Mouse (Mus musculus) natural killer cell, adult 2 months (primary cell): ENCODE data around the gene Ggt5.

ENCODE experiments used
- DNase-seq, 2 experiments: peaks; one replicate each; pipeline ENCODE4 v3.0.0; 2022; ENCODE audit warnings: low spot score in 2 of 2

The Ggt5 gene

DNA sequence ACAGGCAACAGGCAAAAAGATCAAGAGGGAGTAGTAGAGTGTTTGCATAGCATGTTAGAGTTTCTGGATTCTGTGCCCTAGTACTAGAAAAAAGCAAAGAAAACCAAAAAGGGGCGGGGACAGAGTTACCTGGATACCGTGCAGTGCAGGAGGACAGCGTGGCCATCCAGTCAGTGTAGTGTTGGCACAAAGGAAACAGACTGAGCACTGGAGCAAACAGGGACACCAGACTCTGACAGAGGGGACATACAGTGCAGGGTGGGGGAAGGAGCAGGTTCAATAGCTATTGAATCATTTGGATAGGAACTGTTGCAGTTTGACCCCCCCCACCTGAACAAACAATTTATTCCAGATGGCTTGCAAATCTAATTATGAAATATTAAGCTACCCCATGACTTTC, 37.9 kb downstream of the Ggt5 start:
- no peak for DNase-seq

DNA sequence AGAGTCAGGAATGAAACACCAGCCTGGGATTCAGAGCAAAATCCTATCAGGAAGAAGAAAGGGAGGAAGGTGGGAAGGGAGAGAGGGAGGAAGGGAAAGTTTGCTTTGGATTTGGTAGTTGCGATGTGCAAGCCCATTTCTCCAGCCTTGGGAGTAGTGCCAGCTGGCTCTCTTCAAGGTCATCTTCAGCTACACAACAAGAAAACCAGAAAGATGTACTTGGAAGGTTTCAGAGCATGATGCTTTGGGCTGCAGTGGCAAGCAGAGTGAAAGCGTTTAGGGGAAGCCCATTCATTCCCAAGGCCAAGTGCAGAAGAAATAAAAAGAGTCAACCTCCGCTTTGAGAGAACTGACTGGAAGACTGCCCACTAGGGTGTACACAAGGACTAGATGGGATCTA, 38.4 kb downstream of the Ggt5 start:
- no peak for DNase-seq

DNA sequence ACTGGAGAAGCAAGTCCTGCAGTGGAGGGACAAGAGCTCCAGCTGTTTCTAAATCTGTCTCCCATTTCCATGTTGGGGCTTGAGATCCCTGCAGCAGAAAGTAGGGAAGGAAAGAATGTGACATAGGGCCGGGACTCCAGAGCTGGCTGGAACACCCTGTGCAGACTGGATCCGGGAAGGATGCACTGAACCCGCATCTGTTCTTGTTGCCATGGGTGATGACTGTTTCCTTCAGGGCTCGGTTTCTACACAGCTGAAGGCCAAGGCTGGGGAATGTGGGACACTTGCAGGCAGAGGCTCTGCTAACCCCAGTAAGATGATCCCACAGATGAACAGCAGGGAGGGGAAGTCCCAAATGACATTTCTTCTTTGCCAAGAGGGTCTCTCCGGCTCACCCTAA, 43.5 kb downstream of the Ggt5 start:
- no peak for DNase-seq

DNA sequence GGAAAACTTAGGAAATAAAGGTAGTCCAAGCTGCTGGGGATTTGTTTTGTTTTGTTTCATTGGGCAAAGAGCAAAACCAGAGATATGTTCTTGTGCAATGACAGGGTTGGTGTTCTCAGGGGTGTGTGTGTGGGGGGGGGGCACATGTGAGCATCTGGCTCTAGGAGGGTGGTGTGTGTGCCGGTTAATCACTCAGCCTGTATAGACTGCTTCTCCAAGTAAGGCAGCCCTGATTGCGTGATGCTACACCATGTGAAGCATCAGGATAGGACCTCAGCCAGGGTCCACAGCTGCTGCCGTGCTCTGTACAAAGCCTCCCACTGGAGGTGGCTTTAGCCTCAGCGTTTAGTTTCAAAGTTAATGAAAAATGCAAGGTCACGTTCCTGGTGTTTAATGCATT, 43.9 kb downstream of the Ggt5 start:
- DNase-seq, result no peak

GRCm38 (mm10) chr10:75633576-75634139, 44.5 kb downstream of the Ggt5 start:
- no peak for DNase-seq

DNA sequence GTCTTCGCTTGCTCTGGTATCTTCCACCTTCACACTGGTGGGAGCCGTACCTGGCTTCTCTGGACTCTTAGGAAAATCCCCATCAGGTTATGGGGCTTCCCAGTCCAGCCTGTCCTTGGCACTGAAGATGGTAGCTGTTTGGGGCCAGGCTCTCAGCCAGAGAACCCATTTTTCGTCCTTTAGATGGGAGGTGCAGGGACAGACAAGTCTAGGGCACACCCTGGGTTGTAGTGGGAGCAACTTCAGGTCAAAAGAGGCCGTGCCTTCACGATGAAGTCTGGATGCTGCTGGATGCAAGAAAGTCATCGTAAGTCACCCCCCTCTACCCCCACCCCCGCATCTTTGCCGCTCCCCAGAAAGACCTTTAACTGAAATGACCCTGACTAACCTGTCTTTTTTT, 45.5 kb downstream of the Ggt5 start:
- DNase-seq, result no peak

DNA sequence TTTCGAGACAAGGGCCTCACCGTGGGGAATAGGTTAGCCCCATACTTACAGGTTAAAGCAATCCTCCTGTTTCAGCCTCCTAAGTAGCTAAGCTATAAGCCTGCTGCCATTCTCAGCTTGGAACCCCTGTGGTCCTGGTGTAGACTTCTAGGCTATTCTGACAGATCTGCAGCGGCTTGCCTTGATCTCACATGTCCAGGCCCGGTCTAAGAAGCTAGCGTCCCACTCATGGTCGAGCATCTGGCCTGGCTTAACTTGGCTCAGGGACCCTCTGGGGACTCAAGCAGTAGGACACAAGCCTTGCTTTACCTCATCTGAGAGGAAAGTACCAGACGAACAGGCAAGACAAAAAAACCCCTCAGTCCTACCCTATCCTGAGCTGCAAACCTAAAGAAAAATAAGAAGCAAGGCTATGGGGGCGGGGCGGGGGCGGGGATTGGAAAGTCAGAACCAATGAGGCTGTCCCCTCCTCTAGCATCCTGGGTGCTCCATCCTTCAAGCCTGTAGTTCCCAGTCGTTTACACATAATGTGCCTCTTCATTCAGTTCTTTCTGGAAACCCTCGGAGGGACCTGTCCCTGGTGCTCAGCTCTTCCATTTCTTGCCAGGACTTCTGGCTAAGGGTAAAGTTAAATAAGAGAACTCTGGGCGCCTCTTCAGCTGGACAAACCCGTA, 46.0 kb downstream of the Ggt5 start:
- no peak for DNase-seq

GRCm38 (mm10) chr10:75635693-75636055, 46.5 kb downstream of the Ggt5 start:
- peak; percentile 54 to 69 for DNase-seq

GRCm38 (mm10) chr10:75636084-75636786, 47.1 kb downstream of the Ggt5 start:
- no peak for DNase-seq

GRCm38 (mm10) chr10:75637711-75638110, 48.6 kb downstream of the Ggt5 start:
- DNase-seq, result no peak

- DNase-seq, result no peak
These were observed 52.6 kb downstream of the Ggt5 start for GRCm38 (mm10) chr10:75641721-75642222.

- DNase-seq, result no peak
These were observed 53.3 kb downstream of the Ggt5 start for GRCm38 (mm10) chr10:75642436-75642835.

DNA sequence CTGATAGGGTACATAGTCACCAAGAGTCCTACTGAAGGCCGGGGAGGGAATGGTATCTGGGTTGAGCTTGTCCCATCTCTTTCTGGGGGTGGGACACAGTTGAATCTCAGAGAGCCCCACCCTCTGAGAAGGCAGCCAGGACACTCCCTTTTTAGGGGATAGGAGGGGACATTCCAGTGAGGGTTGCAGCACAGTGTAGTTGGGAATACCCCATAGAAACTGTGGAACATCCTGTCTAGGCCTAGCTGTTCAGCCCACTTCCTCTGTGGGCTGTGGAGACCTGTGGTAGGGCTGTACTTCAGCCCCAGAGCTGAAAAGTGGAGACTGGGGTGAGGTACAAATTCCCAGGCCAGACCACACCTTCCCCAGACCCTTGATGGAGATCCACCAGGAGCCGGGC, 53.8 kb downstream of the Ggt5 start:
- no peak for DNase-seq

DNA sequence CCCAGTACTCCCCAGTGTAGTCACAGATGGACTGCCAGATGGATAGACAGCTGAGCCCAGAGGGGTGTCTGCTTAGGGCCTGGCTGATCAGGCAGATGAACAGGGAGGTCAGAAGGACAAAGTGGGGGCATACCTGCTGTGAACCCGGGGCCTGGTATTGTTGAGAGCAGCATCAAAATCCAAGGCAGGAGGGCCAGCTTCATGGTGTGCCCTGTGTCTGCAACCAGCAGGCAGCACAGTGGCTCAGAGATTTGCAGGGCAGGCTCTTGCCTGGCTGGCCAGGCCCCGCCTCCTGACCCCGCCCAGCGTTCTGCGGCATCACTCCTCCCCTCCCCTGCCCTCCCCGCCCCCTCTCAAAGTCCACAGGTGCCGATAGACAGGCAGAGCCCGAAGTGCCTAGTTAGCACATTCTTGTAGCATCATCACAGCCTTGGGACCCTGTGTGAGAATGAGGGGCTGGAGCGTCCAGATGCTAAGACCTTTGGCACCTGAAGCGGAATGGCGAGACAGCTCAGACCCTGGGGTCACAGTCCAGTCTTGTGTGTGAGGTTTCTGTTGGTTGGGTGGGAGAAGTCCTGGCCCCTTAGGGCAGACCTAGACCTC, 54.7 kb downstream of the Ggt5 start, which contains the start of gene Susd2:
Gene Susd2, minus strand, starts transcription at position 268 of the 603 bp plus-strand sequence.
- DNase-seq, result no peak

GRCm38 (mm10) chr10:75645616-75646015, 56.5 kb downstream of the Ggt5 start:
- no peak for DNase-seq

DNA sequence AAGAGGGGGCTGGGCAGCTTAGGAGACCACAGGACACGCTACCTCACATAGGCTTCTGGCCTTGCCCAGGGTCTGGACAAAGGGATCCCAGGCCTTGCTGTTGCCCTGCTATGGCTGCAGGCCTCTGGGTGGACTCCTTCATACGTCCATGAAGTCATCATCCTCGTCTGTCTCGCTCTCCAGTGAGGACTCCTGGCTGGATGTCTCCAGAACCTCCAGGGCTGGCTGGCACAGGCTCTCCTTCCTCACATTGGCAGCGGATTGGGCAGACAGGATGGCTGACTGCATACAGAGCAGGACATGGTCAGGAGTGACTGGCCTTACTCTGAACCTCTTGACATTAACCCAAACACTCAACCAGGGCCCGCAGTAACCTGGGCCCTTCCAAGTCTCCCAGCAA, 57.3 kb downstream of the Ggt5 start:
- DNase-seq, result no peak

GRCm38 (mm10) chr10:75647362-75647761, 58.2 kb downstream of the Ggt5 start:
- DNase-seq, result no peak

DNA sequence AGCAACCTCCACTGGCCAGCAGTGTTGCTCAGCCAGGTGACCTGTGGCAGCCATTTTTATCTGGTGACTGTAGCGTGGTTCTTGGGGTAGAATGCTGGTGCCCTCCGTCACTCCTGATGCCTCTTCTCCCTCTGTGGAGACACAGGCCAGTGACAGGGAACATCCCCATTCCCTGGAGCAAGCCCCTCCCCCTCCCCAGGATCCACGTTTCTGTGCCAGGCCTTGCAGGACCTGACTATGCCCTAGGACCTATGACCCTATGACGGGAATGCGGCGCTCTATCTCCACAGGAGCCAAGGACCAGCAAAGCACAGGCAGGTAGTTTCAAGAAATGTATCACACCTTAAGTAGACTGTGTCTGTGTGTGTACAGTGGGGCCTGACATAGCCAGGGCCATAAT, 59.0 kb downstream of the Ggt5 start:
- no peak for DNase-seq

DNA sequence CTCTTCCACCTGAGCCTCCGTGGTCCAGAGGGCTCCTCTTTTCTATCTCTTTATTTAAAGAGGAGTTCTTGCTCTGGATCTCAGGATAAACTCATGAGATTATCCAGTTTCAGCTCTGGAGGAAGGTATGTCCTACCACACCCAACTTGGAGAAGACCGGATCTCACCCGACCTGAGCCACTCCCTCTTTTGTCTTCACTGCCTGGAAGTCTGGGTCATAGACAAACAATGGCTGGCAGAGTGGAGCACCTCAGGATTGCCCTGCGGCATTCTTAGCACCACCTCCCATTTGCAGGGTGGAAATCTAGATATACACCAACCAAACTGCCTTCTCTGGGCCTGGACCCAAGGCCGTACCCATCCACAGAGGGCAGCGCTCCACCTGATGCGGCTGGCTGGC, 59.9 kb downstream of the Ggt5 start:
- no peak for DNase-seq

- no peak for DNase-seq
These were observed 60.4 kb downstream of the Ggt5 start for GRCm38 (mm10) chr10:75649406-75649995.

DNA sequence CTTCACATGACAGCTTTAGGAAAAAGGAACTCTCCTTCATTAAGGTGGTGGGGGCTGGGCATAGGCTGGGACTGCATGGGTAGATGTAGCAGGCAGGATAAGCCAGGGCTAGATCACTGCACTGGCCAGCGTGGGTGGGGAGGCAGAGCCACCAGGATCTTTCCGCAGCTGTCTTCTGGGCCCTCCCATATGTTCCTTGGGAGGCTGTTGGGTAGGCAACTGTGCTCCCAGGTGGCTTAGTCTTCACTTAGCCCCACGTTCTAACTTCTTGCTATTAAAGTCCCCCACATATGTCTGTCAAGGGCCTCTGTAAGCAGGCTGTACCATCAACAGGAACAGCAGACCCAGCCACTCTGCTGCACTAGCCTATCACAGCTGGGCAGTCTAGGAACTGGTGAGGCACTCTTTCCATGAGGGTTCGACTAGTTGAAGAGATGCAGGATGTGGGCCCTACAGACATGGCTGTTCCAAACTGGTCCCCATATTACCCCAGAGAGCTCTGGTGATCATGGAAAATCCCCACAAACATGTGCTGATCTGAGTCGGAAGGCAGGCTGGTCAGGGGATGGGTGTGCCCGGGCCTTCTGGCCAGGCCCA, 61.3 kb downstream of the Ggt5 start:
- no peak for DNase-seq
